ENCODE assay signal across 20 mouse cellular contexts in genomic region chr19:55120518-55121244, GRCm38 (mm10). TPM values are rescaled to one million over a fixed set of nuclear protein-coding genes. Genes with fewer than 3 reads are reported as not detected.
A peak's percentile ranks its signal among the peaks of the same experiment; 100 is the strongest.
DNase-seq lines count a peak whose midpoint lies in the region; ATAC-seq and TF ChIP-seq lines count a peak whose summit lies in the region.
"Had no signal": no experiment of that assay in that cellular context is flagged by ENCODE, and none has a peak within 500 bp of the region (broad histone marks: within the 10 kb centered on the region; RNA-seq: fewer than 3 reads in every experiment).

No protein-coding gene starts in this region.

- H3K9me3 ChIP-seq in midbrain, embryonic 14.5 days (ENCODE audit: control insufficient read depth, low read length), result no peaks in the 10 kb centered on the region
- H3K9me3 ChIP-seq: lung, embryonic 15.5 days; neural tube, embryonic 12.5 days; stomach, embryonic 15.5 days had no signal

- H3K27ac ChIP-seq in heart, adult 2 months, result peak overlapping the region; percentile 21; the same call in 1 of the 2 replicates
- H3K27ac ChIP-seq in layer of hippocampus, adult 2 months, result peak overlapping the region; percentile 39; the same call in 1 of the 2 replicates
- H3K27ac ChIP-seq in midbrain, embryonic 14.5 days (replicated peaks; ENCODE audit: low read depth, low read length), result peak overlapping the region; percentile 52; the same call in 1 of the 2 replicates
- H3K27ac ChIP-seq: lung, embryonic 15.5 days; neural tube, embryonic 12.5 days; stomach, embryonic 15.5 days had no signal

- no peak for ATAC-seq in midbrain, embryonic 14.5 days (ENCODE audit: low FRiP score, low TSS enrichment)
- no peak for ATAC-seq in megakaryocyte progenitor cell, adult 5-6 weeks (replicated peaks; ENCODE audit: poor library complexity)

- no peaks in the 10 kb centered on the region for H3K36me3 ChIP-seq in heart, adult 2 months (ENCODE audit: control insufficient read depth, insufficient read depth, low read length)
- no peaks in the 10 kb centered on the region for H3K36me3 ChIP-seq in midbrain, embryonic 14.5 days (ENCODE audit: control insufficient read depth, insufficient read depth, low read length)
- H3K36me3 ChIP-seq: lung, embryonic 15.5 days; neural tube, embryonic 12.5 days; stomach, embryonic 15.5 days had no signal

- no peak for TF ChIP-seq EP300 in heart, adult 2 months (IDR thresholded peaks at IDR 0.05; ENCODE audit: insufficient read depth, low read depth, low read length)

- 39% methylated on average over 11 of the region's 11 CpGs for WGBS in heart, adult 2 months
- 40% methylated on average over 11 of the region's 11 CpGs for WGBS in midbrain, embryonic 14.5 days

- no peak overlapping the region for H3K9ac ChIP-seq in heart, adult 2 months (ENCODE audit: low read depth, low read length)
- no peak overlapping the region for H3K9ac ChIP-seq in midbrain, embryonic 14.5 days (replicated peaks; ENCODE audit: low read length)
- H3K9ac ChIP-seq: lung, embryonic 15.5 days; neural tube, embryonic 12.5 days; stomach, embryonic 15.5 days had no signal

- intact Hi-C loops in heart, adult 2 months (cut with DNase I), result no loop called here

- no peaks in the 10 kb centered on the region for H3K79me2 ChIP-seq in heart, adult 2 months (replicated peaks; ENCODE audit: control insufficient read depth, insufficient read depth, low read length)

- DNase-seq in heart, adult 2 months, result no peak
- no peak for DNase-seq in heart, postnatal 4 days
- no peak for DNase-seq in layer of hippocampus, adult 2 months (ENCODE audit: low spot score in 2 of 2)
- DNase-seq in layer of hippocampus, adult 9-11 months, result no peak
- DNase-seq in R1 (ENCODE audit: low read depth, low spot score), result peak; percentile 18
- DNase-seq in midbrain, embryonic 14.5 days, result no peak
- no peak for DNase-seq in embryo, embryonic 10.5 days (ENCODE audit: low spot score)
- DNase-seq: cerebellum, adult 18-20 months; kidney, postnatal 10 days; right cerebral cortex, postnatal 4 days; thymus, postnatal 14 days had no signal

- TF ChIP-seq CTCF in heart, adult 2 months (IDR thresholded peaks at IDR 0.05), result no peak
- TF ChIP-seq CTCF in layer of hippocampus, adult 2 months (conservative IDR thresholded peaks at IDR 0.05), result no peak

- TF ChIP-seq POLR2A in heart, adult 2 months (IDR thresholded peaks at IDR 0.05; ENCODE audit: insufficient read depth, low read depth, low read length), result no peak

- no peak overlapping the region for H3K4me2 ChIP-seq in midbrain, embryonic 14.5 days (ENCODE audit: low read length)
- H3K4me2 ChIP-seq: lung, embryonic 15.5 days; neural tube, embryonic 12.5 days; stomach, embryonic 15.5 days had no signal

- no peaks in the 10 kb centered on the region for H3K27me3 ChIP-seq in heart, adult 2 months (ENCODE audit: control insufficient read depth, insufficient read depth, low read length)
- no peaks in the 10 kb centered on the region for H3K27me3 ChIP-seq in midbrain, embryonic 14.5 days (ENCODE audit: control insufficient read depth, insufficient read depth, low read length)
- H3K27me3 ChIP-seq: lung, embryonic 15.5 days; neural tube, embryonic 12.5 days; stomach, embryonic 15.5 days had no signal

- no peak overlapping the region for H3K4me3 ChIP-seq in heart, adult 2 months
- no peak overlapping the region for H3K4me3 ChIP-seq in layer of hippocampus, adult 2 months
- no peak overlapping the region for H3K4me3 ChIP-seq in midbrain, embryonic 14.5 days (replicated peaks; ENCODE audit: low read depth, low read length)
- H3K4me3 ChIP-seq: lung, embryonic 15.5 days; neural tube, embryonic 12.5 days; stomach, embryonic 15.5 days had no signal

- peaks cover 6% of the 10 kb centered on the region for H3K4me1 ChIP-seq in heart, adult 2 months (ENCODE audit: control insufficient read depth, insufficient read depth, low read length)
- H3K4me1 ChIP-seq in midbrain, embryonic 14.5 days (ENCODE audit: control insufficient read depth, insufficient read depth, low read length), result 0 out of 2 replicates have a peak, but pooled peaks cover 7% of the 10 kb centered on the region
- H3K4me1 ChIP-seq: stomach, embryonic 15.5 days had no signal

RNA-seq across cellular contexts. Expression of gene Gpam, which starts 6.4 kb away (rescaled TPM):
- total RNA-seq in heart, adult 2 months (2021), result 100 to 1,000 TPM; 149 to 173 TPM
- polyA plus RNA-seq in heart, adult 2 months (2012; rRNA removed), result 75.4 and 121 TPM in 2 replicates
- total RNA-seq in heart, postnatal 4 days (2021), result 10 to 100 TPM; 61.4 to 62.7 TPM
- total RNA-seq in layer of hippocampus, adult 2 months (2021), result 10 to 100 TPM; 40.9 to 44.5 TPM
- 19.3 and 28.7 TPM in 2 replicates for polyA plus RNA-seq in midbrain, embryonic 14.5 days (2014; fragmentation: Nextera tagmentation; extraction: Ambion mirVana)
- total RNA-seq in megakaryocyte progenitor cell, adult 5-6 weeks (2015), result 6.6 and 7.9 TPM in 2 replicates
- total RNA-seq in megakaryocyte progenitor cell, adult 5-6 weeks (2017), result 12.5 and 14.2 TPM in 2 replicates

RNA-seq across cellular contexts. Expression of gene Tectb, which starts 59.9 kb away (rescaled TPM):
- under 1 TPM; 0.16 to 0.23 TPM for total RNA-seq in heart, adult 2 months (2021)
- polyA plus RNA-seq in heart, adult 2 months (2012; rRNA removed), result 0.21 and 0.29 TPM in 2 replicates
- total RNA-seq in heart, postnatal 4 days (2021), result under 1 TPM in 1 of 2 experiments, not detected in 1; 0.19 TPM
- under 1 TPM in 1 of 2 experiments, not detected in 1; 0.15 TPM for total RNA-seq in layer of hippocampus, adult 2 months (2021)
- 0.65 and 0.68 TPM in 2 replicates for polyA plus RNA-seq in midbrain, embryonic 14.5 days (2014; fragmentation: Nextera tagmentation; extraction: Ambion mirVana)
- not detected in 2 replicates for total RNA-seq in megakaryocyte progenitor cell, adult 5-6 weeks (2015)
- not detected in 2 replicates for total RNA-seq in megakaryocyte progenitor cell, adult 5-6 weeks (2017)
- total RNA-seq: left cerebral cortex, postnatal 36 days; megakaryocyte-erythroid progenitor cell, adult 5-6 weeks had no signal
- polyA plus RNA-seq: cortical plate, adult 2 months; heart, embryonic 14.5 days; intestine, embryonic 14.5 days; lung, embryonic 15.5 days; neural tube, embryonic 12.5 days; stomach, embryonic 15.5 days had no signal
